Mouse (Mus musculus) cortical plate, adult 2 months (tissue): ENCODE measurements around the gene Phgr1. TPM values are rescaled to one million over a fixed set of nuclear protein-coding genes. Genes with fewer than 3 reads are reported as not detected.

ENCODE experiments used
- H3K27ac ChIP-seq: fragments of 200-500 bp; 2 replicates; pipeline ENCODE4 v1.5.1; 2012; ENCODE audit warnings: low read length, control low read depth, inconsistent platforms; ENCODE audit not compliant: insufficient read depth
- H3K4me1 ChIP-seq: fragments of 200-500 bp; 2 replicates; pipeline ENCODE4 v1.6.1; 2011; ENCODE audit warnings: low read length; ENCODE audit not compliant: control insufficient read depth, insufficient read depth
- H3K4me3 ChIP-seq: fragments of 200-500 bp; 2 replicates; pipeline ENCODE4 v1.5.1; 2011; ENCODE audit warnings: mild to moderate bottlenecking, low read length, control low read depth; ENCODE audit not compliant: insufficient read depth
- CTCF ChIP-seq: fragments of 200-500 bp; IDR thresholded peaks from 2 replicates; pipeline ENCODE4 v1.5.1; 2011; ENCODE audit warnings: mild to moderate bottlenecking, control low read depth, low read length; ENCODE audit not compliant: insufficient read depth; ENCODE audit errors: extremely low read depth
- POLR2A ChIP-seq: fragments of 200-500 bp; IDR thresholded peaks from 2 replicates; pipeline ENCODE4 v1.6.1; 2011; ENCODE audit warnings: mild to moderate bottlenecking, low read length, control low read depth; ENCODE audit not compliant: insufficient read depth; ENCODE audit errors: extremely low read depth
- polyA plus RNA-seq: library from polyadenylated mRNA; depleted of rRNA; stranded (reverse); fragments of >200 nt; gene quantifications from 2 replicates; pipeline ENCODE4 v1.2.3, GENCODE M21; 2012

Gene Phgr1
- polyA plus RNA-seq, 1 experiment: not detected

DNA sequence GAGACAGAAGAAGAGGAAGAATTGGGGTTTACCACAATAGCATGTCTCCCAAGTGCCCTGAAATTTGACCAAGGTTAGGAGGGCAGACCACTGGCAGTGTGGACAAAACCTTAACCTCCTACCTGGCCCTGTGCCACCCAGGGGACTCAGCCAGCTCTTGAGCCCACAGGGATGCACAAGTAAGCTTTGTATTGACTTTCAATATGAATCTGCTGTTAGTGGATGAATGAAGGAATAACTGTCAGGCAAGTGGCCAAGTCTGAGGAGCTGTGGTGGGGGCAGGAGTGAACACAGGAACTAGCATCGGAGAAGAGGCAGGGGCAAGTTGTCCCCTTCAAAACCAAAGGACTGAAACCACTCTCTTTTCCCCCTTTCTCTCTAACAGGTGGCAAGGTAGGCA, 2.8 kb downstream of the Phgr1 start:
- no peak overlapping the region for H3K4me3 ChIP-seq
- peaks cover 2% of the 10 kb centered on the region for H3K4me1 ChIP-seq
- no peak for TF ChIP-seq CTCF
- no peak for TF ChIP-seq POLR2A
- no peak overlapping the region for H3K27ac ChIP-seq

DNA sequence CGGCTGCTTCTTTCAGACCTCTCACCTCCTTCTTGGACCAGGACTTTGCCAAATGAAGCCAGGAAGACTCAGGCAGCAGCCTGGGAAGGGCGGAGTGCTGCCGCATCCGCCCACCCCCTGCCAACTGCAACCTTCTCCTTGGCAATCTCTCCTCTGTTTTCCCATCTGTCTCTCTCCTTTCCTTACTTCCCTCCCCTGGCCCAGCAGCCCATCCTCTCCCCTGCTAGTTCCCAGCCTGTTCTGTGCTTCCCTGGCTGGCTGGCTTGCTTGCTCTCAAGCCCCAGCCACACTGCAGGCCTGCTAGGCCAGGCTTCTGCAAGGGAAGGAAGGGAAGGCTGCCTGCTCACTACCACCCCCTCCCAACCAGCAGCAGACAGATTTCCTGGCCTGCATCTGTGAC, 3.3 kb downstream of the Phgr1 start:
- Histone ChIP-seq H3K4me3 (no peak overlapping the region), H3K4me1 (peaks cover 2% of the 10 kb centered on the region), H3K27ac (no peak overlapping the region)
- TF ChIP-seq POLR2A: no peak

DNA sequence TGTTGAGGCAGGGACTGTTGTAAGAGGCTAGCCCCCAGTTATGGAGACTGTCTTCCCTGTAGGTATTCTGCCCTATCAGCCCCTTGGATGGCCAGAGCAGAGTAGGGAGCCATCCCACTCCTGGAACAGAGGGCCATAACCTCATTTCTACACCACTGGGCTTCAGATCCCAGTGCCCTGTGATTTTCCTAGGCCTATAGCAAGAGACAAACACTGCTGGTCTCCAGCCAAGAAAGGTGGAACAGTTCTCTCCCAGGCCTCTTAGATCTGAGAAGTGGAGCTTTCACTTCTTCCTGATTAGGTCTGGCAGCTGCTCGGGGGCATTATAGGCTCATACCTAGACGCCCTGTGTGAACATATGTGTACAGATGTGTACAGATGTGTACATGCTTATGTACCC, 3.7 kb downstream of the Phgr1 start:
- no peak overlapping the region for H3K4me3 ChIP-seq
- no peak overlapping the region for H3K27ac ChIP-seq
- H3K4me1 ChIP-seq: peaks cover 2% of the 10 kb centered on the region
- TF ChIP-seq POLR2A: no peak
- no peak for TF ChIP-seq CTCF

DNA sequence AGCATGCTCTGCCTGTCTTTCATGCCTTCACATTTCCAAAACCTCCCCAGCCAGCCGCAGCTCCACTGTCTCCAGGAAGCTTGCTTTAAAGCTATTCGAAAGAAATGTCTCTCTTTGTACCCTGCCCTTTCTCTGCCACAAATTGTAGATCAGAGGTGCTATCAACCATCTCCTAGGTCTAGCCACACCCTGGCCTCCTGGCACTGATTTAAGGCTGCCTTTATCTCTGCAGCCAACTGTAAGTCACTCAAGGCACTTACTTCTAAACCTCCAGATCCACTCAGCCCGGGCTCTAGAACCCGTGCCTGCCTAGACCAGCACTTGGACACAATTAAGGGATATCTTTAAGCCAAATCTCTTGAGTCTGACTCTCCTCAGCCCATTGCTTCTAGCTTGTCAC, 5.8 kb downstream of the Phgr1 start:
- Histone ChIP-seq H3K4me3 (no peak overlapping the region), H3K27ac (no peak overlapping the region), H3K4me1 (peaks cover 2% of the 10 kb centered on the region)
- TF ChIP-seq CTCF: no peak
- TF ChIP-seq POLR2A: no peak

DNA sequence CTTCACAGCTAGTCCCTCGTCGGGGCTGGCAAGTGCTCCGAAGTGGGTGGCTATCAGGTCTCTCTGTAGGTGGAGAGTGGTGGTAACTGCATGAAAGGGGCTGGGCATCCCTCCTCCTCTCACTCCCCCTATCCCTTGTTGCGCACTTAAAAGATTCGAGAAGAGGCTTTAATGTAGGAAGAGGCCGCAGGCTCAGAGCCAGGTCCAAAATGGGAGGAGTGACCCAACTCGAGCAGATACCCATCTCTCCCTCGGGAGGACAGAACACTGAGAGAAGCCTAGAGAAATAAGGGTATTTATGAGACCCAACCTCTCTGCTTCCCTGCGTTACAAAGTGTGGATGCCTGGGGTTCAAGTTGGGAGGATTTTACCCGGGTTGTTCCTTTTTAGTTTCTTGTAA, 6.5 kb downstream of the Phgr1 start:
- TF ChIP-seq CTCF (no peak), POLR2A (no peak)
- Histone ChIP-seq H3K4me1 (peaks cover 2% of the 10 kb centered on the region), H3K27ac (no peak overlapping the region; the same call in 1 of the 2 replicates), H3K4me3 (peak overlapping the region; percentile 81)

DNA sequence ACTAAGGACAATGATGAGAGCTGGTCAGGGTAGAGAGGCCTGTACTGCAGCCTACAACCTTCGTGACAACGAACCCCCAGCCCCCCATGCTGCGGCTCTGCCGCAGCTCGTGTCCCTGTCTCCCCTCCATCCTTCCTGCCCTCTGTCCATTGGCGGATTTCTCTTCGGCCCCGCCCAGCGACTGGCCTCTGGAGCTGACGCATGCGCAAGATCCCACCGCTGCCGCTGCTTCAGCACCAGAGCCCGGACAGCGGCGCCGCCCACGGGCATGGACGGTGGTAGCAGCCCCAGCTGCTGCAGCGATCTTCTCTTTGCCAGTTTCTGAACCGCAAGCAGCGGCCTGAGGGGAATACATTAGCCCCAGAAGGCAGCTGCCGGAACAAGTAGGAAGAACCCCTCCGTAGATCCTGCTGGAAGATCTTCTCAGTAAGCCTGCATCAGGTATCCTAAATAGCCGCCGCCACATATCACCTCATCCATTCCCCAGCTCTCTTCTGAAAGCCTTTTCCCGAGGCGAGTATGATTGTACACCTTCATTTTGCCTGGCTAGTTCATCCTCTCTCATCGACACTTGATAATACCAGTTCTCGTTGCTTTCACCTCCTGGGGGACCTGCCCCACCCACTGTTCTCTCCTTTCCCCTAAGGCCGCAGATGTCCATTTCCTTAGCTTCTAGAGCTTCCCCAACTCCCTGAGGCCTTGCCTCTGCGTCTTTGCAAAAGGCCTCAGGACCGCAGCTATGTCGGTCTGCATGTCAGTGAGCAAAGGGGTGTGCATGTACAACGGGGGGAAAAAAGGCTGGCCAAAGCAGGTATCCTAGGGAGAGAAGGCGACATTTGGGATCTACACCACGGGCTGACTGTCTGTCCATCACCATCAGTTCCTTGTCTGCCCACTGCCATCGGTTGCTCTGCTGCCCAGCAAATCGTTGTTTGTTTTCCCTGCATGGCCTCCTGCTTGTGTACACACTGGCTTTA, 7.2 kb downstream of the Phgr1 start, which contains the start of gene Disp2:
Disp2 (plus strand) TSS at position 216 of the 977 bp plus-strand sequence.
- H3K4me3 ChIP-seq: peak within 1 kb of the TSS; percentile 81
- peak within 1 kb of the TSS; percentile 26 for H3K27ac ChIP-seq
- TF ChIP-seq POLR2A: peak; percentile 80; the same call in 1 of the 2 replicates
- no peak for TF ChIP-seq CTCF
- H3K4me1 ChIP-seq: peaks cover 2% of the 10 kb centered on the region

DNA sequence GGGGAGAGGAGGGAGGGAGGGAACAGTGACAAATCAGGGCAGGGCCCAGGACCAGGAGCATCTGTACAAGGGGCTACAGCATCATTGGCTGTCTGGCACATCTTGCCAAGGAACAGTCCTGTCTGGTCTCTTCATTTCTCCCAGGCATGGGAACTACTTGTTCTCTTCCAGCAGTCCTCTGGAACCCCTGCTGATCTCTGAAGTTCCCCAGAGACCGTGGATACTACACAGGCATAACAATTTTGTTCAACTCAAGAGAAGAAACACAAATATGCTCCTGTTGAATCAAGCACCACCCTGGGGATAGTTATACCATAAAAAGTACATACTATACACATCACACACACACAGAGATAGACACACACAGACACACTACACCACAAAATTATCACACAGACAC, 8.5 kb downstream of the Phgr1 start:
- Histone ChIP-seq H3K4me1 (peaks cover 2% of the 10 kb centered on the region), H3K27ac (no peak overlapping the region), H3K4me3 (peak overlapping the region; percentile 81; the same call in 1 of the 2 replicates)
- TF ChIP-seq POLR2A: no peak

DNA sequence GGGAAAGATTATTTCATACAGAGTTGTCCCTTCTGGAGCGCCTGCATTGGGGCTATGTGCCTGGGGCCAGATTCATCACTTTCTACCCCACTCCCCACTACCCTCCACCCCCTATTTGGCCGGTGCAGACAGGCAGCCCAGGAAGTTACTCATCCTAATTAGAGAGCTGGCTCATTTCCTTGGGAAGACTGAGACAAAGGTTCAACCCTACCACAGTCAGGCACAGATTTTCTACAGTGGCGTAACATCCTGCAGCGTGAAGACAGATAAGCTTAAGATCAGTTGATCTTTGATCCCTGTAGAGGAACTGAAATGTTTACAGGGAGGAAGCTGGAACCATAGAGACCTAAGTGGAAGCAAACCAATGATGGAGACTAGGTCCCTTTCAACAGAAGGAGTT, 9.7 kb downstream of the Phgr1 start:
- no peak overlapping the region for H3K27ac ChIP-seq
- TF ChIP-seq POLR2A (no peak), CTCF (no peak)
- peaks cover 2% of the 10 kb centered on the region for H3K4me1 ChIP-seq
- H3K4me3 ChIP-seq: no peak overlapping the region

DNA sequence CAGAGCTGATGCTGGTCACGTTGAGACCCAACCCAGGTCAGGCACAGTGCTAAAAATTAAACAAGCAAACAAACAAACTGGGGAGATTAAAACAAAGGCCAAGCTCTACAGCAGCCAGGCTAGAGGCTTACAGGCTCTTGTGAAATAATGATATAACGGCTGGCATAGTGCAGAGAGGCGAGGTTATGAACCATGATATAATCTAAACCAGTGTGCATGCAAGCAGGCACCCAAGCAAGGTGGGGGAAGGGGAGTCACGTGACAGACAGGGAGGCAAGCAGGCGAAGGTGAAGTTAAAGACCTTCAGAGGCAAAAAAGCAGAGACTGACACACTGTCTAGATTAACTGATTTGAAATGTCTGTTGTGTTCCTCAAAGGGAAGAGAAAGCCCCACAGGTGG, 10.5 kb downstream of the Phgr1 start:
- no peak for TF ChIP-seq CTCF
- TF ChIP-seq POLR2A: no peak
- Histone ChIP-seq H3K27ac (no peak overlapping the region), H3K4me3 (no peak overlapping the region), H3K4me1 (peaks cover 2% of the 10 kb centered on the region)

DNA sequence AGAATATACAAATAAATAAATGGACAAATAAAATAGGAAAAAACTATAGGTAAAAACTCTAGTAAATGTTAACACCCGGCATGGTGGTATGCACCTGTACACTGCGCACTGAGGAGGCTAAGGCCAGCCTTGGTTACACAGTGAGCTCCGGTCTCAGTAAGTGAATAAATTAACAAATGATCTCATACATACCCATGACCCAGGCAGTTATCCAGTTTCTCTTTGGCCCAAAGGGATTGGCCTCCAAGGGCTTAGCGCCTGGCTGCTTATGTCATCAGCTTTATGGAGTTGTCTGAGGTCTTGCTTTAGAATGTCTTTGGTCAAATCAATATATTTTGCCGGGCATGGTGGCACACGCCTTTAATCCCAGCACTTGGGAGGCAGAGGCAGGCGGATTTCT, 11.1 kb downstream of the Phgr1 start:
- Histone ChIP-seq H3K4me1 (peaks cover 2% of the 10 kb centered on the region), H3K27ac (no peak overlapping the region), H3K4me3 (no peak overlapping the region)
- no peak for TF ChIP-seq CTCF
- no peak for TF ChIP-seq POLR2A

DNA sequence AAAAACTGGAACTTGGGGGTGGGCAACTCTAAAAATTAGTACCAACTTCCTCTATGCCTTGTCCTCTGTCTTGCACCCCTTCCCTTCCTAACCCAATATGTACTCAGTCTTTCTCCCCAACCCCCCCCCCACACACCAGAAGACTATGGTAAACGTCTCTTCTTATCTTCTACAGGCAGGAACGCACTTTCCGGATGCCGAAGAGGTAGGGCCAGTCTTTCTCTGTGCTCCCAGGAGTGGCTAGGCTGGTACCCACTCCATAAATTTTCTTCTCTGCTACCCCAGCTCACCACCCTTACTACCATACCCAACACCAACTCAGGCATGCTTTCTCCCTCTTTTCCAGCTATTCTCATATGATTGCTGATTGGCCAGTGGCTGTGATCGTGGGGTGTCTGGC, 14.0 kb downstream of the Phgr1 start:
- no peak overlapping the region for H3K27ac ChIP-seq
- no peaks in the 10 kb centered on the region; the same call in 1 of the 2 replicates for H3K4me1 ChIP-seq
- TF ChIP-seq CTCF: no peak
- no peak overlapping the region for H3K4me3 ChIP-seq
